Mouse (Mus musculus): Measurements from ENCODE around the gene Kmt2a.

GRCm38 (mm10) chr9:44882436-44882980 lies 1.4 kb upstream of the Kmt2a start:
- no peak for TF ChIP-seq POLR2A (IDR thresholded peaks at IDR 0.05; ENCODE audit: insufficient read length, low read depth)
- no peak for TF ChIP-seq CEBPB (IDR thresholded peaks at IDR 0.05; ENCODE audit: insufficient read depth, poor library complexity, severe bottlenecking)
- no peak for TF ChIP-seq E2F4 (IDR thresholded peaks at IDR 0.05; ENCODE audit: insufficient read depth)
- TF ChIP-seq USF1 (IDR thresholded peaks at IDR 0.05; ENCODE audit: low read depth), result no peak
- TF ChIP-seq REST (IDR thresholded peaks at IDR 0.05; ENCODE audit: insufficient read depth, insufficient read length), result peak; percentile 75
